Mouse (Mus musculus): ENCODE measurements around the gene Cdsn. TPM values are rescaled to one million over a fixed set of nuclear protein-coding genes. Genes with fewer than 3 reads are reported as not detected.
A peak's percentile ranks its signal among the peaks of the same experiment; 100 is the strongest.

Cdsn gene
- polyA plus RNA-seq, 1 experiment from 2014 or later, result 0.12 TPM

GRCm38 (mm10) chr17:35542761-35543411 is 9.0 kb upstream of the Cdsn start:
- H3K4me3 ChIP-seq, result 0 out of 2 replicates have a peak overlapping the region, but pooled peaks have one; percentile 11
- H3K9me3 ChIP-seq, result no peaks in the 10 kb centered on the region
- peaks cover 26% of the 10 kb centered on the region for H3K4me1 ChIP-seq (replicated peaks)
- no peaks in the 10 kb centered on the region for H3K36me3 ChIP-seq
- H3K27ac ChIP-seq, result peak overlapping the region; percentile 37
- H3K4me2 ChIP-seq, result peak overlapping the region; percentile 36
- H3K9ac ChIP-seq, result no peak overlapping the region
- ATAC-seq (ENCODE audit: low FRiP score), result 0 out of 2 replicates have a peak, but pooled peaks have one; percentile 16
- WGBS, result 76% methylated on average over 15 of the region's 15 CpGs
- H3K27me3 ChIP-seq, result no peaks in the 10 kb centered on the region

DNA sequence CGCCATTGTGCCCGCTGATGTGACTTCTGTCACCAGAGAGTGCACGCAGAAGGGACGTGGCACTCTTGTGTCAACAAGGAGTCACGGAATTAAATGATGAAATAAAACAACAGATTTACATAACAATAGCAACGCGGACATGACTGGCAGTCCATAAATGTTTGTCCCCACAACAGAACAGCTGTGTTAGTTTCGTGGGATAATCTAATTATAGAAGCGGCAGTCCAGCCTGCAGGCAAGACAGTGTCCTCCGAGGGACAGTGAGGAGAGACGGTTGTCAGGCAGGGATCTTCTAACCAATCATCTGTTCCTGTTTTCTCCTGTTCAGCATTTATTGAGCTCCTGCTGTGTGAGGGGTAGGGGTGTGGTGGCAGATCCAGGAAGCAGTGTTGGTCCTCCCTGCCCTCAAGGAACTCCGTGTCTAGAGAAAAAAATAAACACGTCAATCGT is 8.5 kb upstream of the Cdsn start:
- 0 out of 2 replicates have a peak overlapping the region, but pooled peaks have one; percentile 11 for H3K4me3 ChIP-seq
- peaks cover 26% of the 10 kb centered on the region for H3K4me1 ChIP-seq (replicated peaks)
- 10% methylated on average over 14 of the region's 14 CpGs for WGBS
- peak overlapping the region; percentile 36 for H3K4me2 ChIP-seq
- peak; percentile 47; the same call in 1 of the 2 replicates for ATAC-seq (ENCODE audit: low FRiP score)
- H3K27me3 ChIP-seq, result no peaks in the 10 kb centered on the region
- H3K9ac ChIP-seq, result no peak overlapping the region
- H3K9me3 ChIP-seq, result no peaks in the 10 kb centered on the region
- no peaks in the 10 kb centered on the region for H3K36me3 ChIP-seq
- H3K27ac ChIP-seq, result peak overlapping the region; percentile 37

GRCm38 (mm10) chr17:35544001-35544400 is 7.9 kb upstream of the Cdsn start:
- Histone ChIP-seq H3K9me3 (no peaks in the 10 kb centered on the region), H3K4me3 (no peak overlapping the region), H3K9ac (no peak overlapping the region), H3K36me3 (no peaks in the 10 kb centered on the region), H3K4me2 (peak overlapping the region; percentile 36; the same call in 1 of the 2 replicates), H3K27me3 (no peaks in the 10 kb centered on the region), H3K4me1 (replicated peaks) (peaks cover 26% of the 10 kb centered on the region), H3K27ac (peak overlapping the region; percentile 35; the same call in 1 of the 2 replicates)
- 69% methylated on average over 6 of the region's 6 CpGs for WGBS
- ATAC-seq (ENCODE audit: low FRiP score), result no peak

GRCm38 (mm10) chr17:35544680-35545079 is 7.2 kb upstream of the Cdsn start:
- peaks cover 31% of the 10 kb centered on the region for H3K4me1 ChIP-seq (replicated peaks)

DNA sequence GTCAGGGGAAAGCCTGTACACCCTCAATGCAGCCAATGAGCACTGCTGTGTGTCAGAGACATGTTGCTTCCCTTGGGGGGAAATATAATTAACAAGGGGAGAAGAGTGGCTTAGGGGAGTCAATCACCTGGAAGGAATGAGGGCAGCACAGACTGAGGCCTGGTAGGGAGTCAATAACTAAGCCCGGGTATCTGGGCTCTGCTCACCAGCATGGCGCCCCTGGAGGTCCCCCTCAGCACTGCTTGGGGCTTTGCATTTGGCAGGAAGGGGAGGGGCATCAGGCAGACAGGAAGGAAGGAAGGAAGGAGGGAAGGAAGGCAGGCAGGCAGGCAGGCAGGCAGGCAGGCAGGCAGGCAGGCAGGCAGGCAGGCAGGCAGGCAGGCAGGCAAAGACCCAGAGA is 4.5 kb upstream of the Cdsn start:
- WGBS, result 26% methylated on average over 2 of the region's 2 CpGs
- Histone ChIP-seq H3K4me2 (no peak overlapping the region), H3K4me1 (replicated peaks) (peaks cover 34% of the 10 kb centered on the region), H3K4me3 (no peak overlapping the region), H3K9ac (no peak overlapping the region), H3K36me3 (no peaks in the 10 kb centered on the region), H3K9me3 (no peaks in the 10 kb centered on the region), H3K27me3 (no peaks in the 10 kb centered on the region), H3K27ac (no peak overlapping the region)
- no peak for ATAC-seq (ENCODE audit: low FRiP score)

More at GRCm38 (mm10) chr17:35544680-35545079, 7.2 kb upstream of the Cdsn start:
- Histone ChIP-seq H3K36me3 (no peaks in the 10 kb centered on the region), H3K9ac (no peak overlapping the region), H3K4me3 (no peak overlapping the region), H3K4me2 (no peak overlapping the region), H3K27ac (no peak overlapping the region), H3K9me3 (no peaks in the 10 kb centered on the region), H3K27me3 (no peaks in the 10 kb centered on the region)
- 34% methylated on average over 6 of the region's 6 CpGs for WGBS
- ATAC-seq (ENCODE audit: low FRiP score), result peak; percentile 36; the same call in 1 of the 2 replicates

GRCm38 (mm10) chr17:35548636-35549035 is 3.3 kb upstream of the Cdsn start:
- no peak overlapping the region for H3K27ac ChIP-seq

DNA sequence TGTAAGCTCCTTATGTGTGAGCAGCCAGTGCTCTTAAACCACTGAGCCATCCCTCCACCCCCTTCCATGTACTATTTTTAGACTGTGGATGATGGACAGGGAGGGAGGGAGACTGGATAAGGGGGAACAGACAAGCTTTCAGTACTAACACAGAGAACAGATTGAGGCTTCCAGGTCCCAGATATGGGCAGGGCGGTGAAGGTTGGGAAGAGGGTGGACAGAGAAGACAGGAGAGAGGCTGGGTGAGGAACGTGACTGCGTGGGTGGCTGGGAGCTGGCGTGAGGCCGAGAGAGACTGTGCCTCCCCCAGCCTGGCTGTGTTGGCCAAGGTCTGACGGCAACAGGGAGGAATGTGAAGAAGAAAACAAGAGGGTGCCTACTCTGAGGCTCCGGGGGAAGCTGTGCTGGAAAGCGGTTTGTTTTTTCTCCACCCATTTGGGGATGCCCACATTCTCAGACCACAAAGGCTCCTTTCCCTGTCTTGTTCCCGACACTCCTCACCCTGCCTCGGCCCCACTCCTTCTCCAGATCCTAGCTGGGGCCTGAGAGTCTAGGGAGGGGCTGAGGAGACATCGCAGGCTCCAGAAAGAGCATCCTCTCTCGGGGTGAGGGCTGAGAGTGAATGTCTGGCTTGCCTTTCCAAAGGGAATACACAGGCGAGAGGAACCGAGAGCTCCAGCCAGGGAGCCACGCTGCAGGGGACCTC is 2.3 kb upstream of the Cdsn start:
- H3K9ac ChIP-seq, result no peak overlapping the region

More at GRCm38 (mm10) chr17:35548636-35549035, 3.3 kb upstream of the Cdsn start:
- H3K4me1 ChIP-seq (replicated peaks), result peaks cover 25% of the 10 kb centered on the region
- no peak overlapping the region for H3K4me3 ChIP-seq
- WGBS, result 16% methylated on average over 5 of the region's 5 CpGs
- no peak for ATAC-seq (ENCODE audit: low FRiP score)
- no peak overlapping the region for H3K9ac ChIP-seq
- no peaks in the 10 kb centered on the region for H3K36me3 ChIP-seq
- H3K9me3 ChIP-seq, result no peaks in the 10 kb centered on the region
- no peak overlapping the region for H3K4me2 ChIP-seq
- no peaks in the 10 kb centered on the region for H3K27me3 ChIP-seq

GRCm38 (mm10) chr17:35550143-35550494 is 1.8 kb upstream of the Cdsn start:
- no peak for ATAC-seq (ENCODE audit: low FRiP score)
- Histone ChIP-seq H3K9ac (no peak overlapping the region), H3K4me3 (no peak overlapping the region), H3K27me3 (no peaks in the 10 kb centered on the region), H3K27ac (peak overlapping the region; percentile 52; the same call in 1 of the 2 replicates), H3K4me2 (no peak overlapping the region), H3K4me1 (replicated peaks) (peaks cover 24% of the 10 kb centered on the region), H3K9me3 (no peaks in the 10 kb centered on the region), H3K36me3 (no peaks in the 10 kb centered on the region)
- 91% methylated on average over 4 of the region's 4 CpGs for WGBS

More for the DNA sequence above, 2.3 kb upstream of the Cdsn start:
- Histone ChIP-seq H3K4me3 (no peak overlapping the region), H3K27ac (peak overlapping the region; percentile 52; the same call in 1 of the 2 replicates), H3K36me3 (no peaks in the 10 kb centered on the region), H3K27me3 (no peaks in the 10 kb centered on the region), H3K4me2 (no peak overlapping the region), H3K4me1 (replicated peaks) (peaks cover 24% of the 10 kb centered on the region), H3K9me3 (no peaks in the 10 kb centered on the region)
- ATAC-seq (ENCODE audit: low FRiP score), result 0 out of 2 replicates have a peak, but pooled peaks have one; percentile 2
- WGBS, result 49% methylated on average over 15 of the region's 15 CpGs

- H3K9ac ChIP-seq, result peak overlapping the region; percentile 5; the same call in 1 of the 2 replicates
- no peaks in the 10 kb centered on the region for H3K9me3 ChIP-seq
- no peaks in the 10 kb centered on the region for H3K27me3 ChIP-seq
- H3K27ac ChIP-seq, result no peak overlapping the region
- H3K4me3 ChIP-seq, result no peak overlapping the region
- no peak overlapping the region for H3K4me2 ChIP-seq
- no peak for ATAC-seq (ENCODE audit: low FRiP score)
- H3K4me1 ChIP-seq (replicated peaks), result peaks cover 24% of the 10 kb centered on the region
- 66% methylated on average over 8 of the region's 8 CpGs for WGBS
- no peaks in the 10 kb centered on the region for H3K36me3 ChIP-seq
These were observed 1.1 kb upstream of the Cdsn start for GRCm38 (mm10) chr17:35550871-35551270.

- Histone ChIP-seq H3K27me3 (no peaks in the 10 kb centered on the region), H3K4me2 (no peak overlapping the region), H3K36me3 (no peaks in the 10 kb centered on the region), H3K27ac (no peak overlapping the region), H3K4me3 (no peak overlapping the region), H3K4me1 (replicated peaks) (peaks cover 7% of the 10 kb centered on the region; the same call in 1 of the 2 replicates), H3K9ac (no peak overlapping the region), H3K9me3 (no peaks in the 10 kb centered on the region)
- 82% methylated on average over 5 of the region's 5 CpGs for WGBS
- ATAC-seq (ENCODE audit: low FRiP score), result no peak
These were observed 2.4 kb downstream of the Cdsn start for GRCm38 (mm10) chr17:35554321-35554720.

DNA sequence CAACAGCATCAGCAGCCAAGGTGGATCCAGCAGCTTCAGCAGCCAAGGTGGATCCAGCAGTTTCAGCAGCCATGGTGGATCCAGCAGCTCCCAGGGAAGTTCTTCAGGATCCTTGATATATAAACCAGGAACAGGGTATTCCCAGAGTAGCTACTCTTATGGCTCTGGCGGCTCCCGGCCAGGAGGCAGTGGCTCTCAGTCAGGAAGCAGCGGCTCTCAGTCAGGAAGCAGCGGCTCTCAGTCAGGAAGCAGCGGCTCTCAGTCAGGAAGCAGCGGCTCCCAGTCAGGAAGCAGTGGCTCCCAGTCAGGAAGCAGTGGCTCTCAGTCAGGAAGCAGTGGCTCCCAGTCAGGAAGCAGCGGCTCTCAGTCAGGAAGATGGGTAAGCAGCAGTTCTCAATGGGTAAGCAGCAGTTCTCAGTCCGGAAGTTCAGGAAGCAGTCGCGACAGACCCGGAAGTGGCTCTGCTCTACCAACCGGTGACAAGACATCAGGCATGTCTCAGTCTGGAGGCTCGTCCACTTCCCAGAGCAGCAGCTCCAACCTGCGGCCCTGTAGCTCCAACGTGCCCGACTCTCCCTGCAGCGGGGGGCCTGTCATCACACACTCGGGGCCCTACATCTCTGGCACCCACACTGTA is 3.0 kb downstream of the Cdsn start:
- no peaks in the 10 kb centered on the region for H3K36me3 ChIP-seq
- no peak for ATAC-seq (ENCODE audit: low FRiP score)
- 95% methylated on average over 18 of the region's 18 CpGs for WGBS
- H3K9ac ChIP-seq, result no peak overlapping the region
- H3K4me3 ChIP-seq, result no peak overlapping the region
- H3K4me1 ChIP-seq (replicated peaks), result 0 out of 2 replicates have a peak, but pooled peaks cover 1% of the 10 kb centered on the region
- H3K27me3 ChIP-seq, result no peaks in the 10 kb centered on the region
- H3K4me2 ChIP-seq, result no peak overlapping the region
- no peaks in the 10 kb centered on the region for H3K9me3 ChIP-seq
- H3K27ac ChIP-seq, result no peak overlapping the region

DNA sequence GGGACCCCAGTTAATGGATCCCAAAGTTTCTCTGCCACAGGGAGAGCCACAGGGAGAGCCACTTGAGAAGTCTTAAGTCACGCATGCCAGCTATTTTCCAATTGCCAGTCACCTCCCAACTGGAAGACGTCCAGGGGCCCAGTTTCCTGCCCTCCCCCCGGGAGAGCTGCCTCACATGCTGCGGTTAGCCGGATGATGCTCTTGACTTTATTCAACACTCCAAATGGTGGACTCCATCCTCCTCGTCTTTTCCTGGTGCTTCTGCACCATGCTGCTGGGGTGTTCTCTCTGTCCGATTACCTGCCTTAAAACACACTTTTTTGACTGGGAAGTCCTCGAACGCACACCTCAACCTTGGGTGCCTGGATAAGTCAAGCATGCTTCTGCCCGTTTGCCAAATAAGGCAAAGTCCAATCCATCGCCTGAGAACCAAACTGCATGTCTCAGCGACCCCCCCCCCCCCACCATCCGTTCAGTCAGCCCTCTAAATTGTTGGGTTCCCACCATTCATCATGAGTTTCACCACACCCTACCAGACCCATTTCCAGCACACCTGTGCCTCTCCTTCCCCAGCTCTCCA is 4.3 kb downstream of the Cdsn start:
- no peak overlapping the region for H3K27ac ChIP-seq
- no peak overlapping the region for H3K4me3 ChIP-seq
- H3K9ac ChIP-seq, result no peak overlapping the region
- WGBS, result 88% methylated on average over 13 of the region's 13 CpGs
- H3K9me3 ChIP-seq, result no peaks in the 10 kb centered on the region
- no peaks in the 10 kb centered on the region for H3K4me1 ChIP-seq (replicated peaks)
- no peak for ATAC-seq (ENCODE audit: low FRiP score)
- H3K27me3 ChIP-seq, result no peaks in the 10 kb centered on the region
- no peaks in the 10 kb centered on the region for H3K36me3 ChIP-seq
- H3K4me2 ChIP-seq, result no peak overlapping the region

All from hindbrain, embryonic 13.5 days (tissue).